Mouse (Mus musculus): ENCODE data around the gene Hsd3b7.

Gene Hsd3b7

GRCm38 (mm10) chr7:127776426-127776825 lies 24.0 kb upstream of the Hsd3b7 start, which contains the start of gene Setd1a:
Gene Setd1a (plus strand): TSS chr7:127776670.
- DNase-seq (ENCODE audit: low read depth) = no peak

GRCm38 (mm10) chr7:127776878-127777473 lies 23.4 kb upstream of the Hsd3b7 start:
- peak; percentile 98 for DNase-seq (ENCODE audit: low read depth)

GRCm38 (mm10) chr7:127777474-127778266 lies 22.7 kb upstream of the Hsd3b7 start:
- DNase-seq (ENCODE audit: low read depth) = no peak

GRCm38 (mm10) chr7:127778350-127778749 lies 22.1 kb upstream of the Hsd3b7 start:
- DNase-seq (ENCODE audit: low read depth) = no peak

- no peak for DNase-seq (ENCODE audit: low read depth)
These were observed 15.1 kb upstream of the Hsd3b7 start, which contains the start of gene Gm49388 for GRCm38 (mm10) chr7:127785308-127785707. Gene Gm49388 (plus strand): TSS chr7:127785608.

GRCm38 (mm10) chr7:127797076-127797845 lies 3.1 kb upstream of the Hsd3b7 start:
- DNase-seq (ENCODE audit: low read depth) = no peak

- no peak for DNase-seq (ENCODE audit: low read depth)
These were observed 1.8 kb upstream of the Hsd3b7 start for GRCm38 (mm10) chr7:127798591-127798990.

GRCm38 (mm10) chr7:127799211-127799610 lies 1.2 kb upstream of the Hsd3b7 start:
- no peak for DNase-seq (ENCODE audit: low read depth)

- no peak for DNase-seq (ENCODE audit: low read depth)
These were observed 666 bp upstream of the Hsd3b7 start for GRCm38 (mm10) chr7:127799738-127800137.

- DNase-seq (ENCODE audit: low read depth) = no peak
These were observed 712 bp downstream of the Hsd3b7 start for GRCm38 (mm10) chr7:127801010-127801621.

- no peak for DNase-seq (ENCODE audit: low read depth)
These were observed 1.9 kb downstream of the Hsd3b7 start for GRCm38 (mm10) chr7:127802313-127802712.

GRCm38 (mm10) chr7:127808821-127809220 lies 8.4 kb downstream of the Hsd3b7 start:
- DNase-seq (ENCODE audit: low read depth) = no peak

GRCm38 (mm10) chr7:127809846-127810245 lies 9.4 kb downstream of the Hsd3b7 start:
- no peak for DNase-seq (ENCODE audit: low read depth)

- DNase-seq (ENCODE audit: low read depth) = no peak
These were observed 10.2 kb downstream of the Hsd3b7 start for GRCm38 (mm10) chr7:127810650-127811049.

- no peak for DNase-seq (ENCODE audit: low read depth)
These were observed 10.8 kb downstream of the Hsd3b7 start for GRCm38 (mm10) chr7:127811240-127811639.

- no peak for DNase-seq (ENCODE audit: low read depth)
These were observed 11.9 kb downstream of the Hsd3b7 start for GRCm38 (mm10) chr7:127812292-127812691.

- no peak for DNase-seq (ENCODE audit: low read depth)
These were observed 13.4 kb downstream of the Hsd3b7 start for GRCm38 (mm10) chr7:127813821-127814220.

GRCm38 (mm10) chr7:127814241-127814921 lies 14.0 kb downstream of the Hsd3b7 start:
- no peak for DNase-seq (ENCODE audit: low read depth)

- no peak for DNase-seq (ENCODE audit: low read depth)
These were observed 14.8 kb downstream of the Hsd3b7 start for GRCm38 (mm10) chr7:127815116-127815665.

GRCm38 (mm10) chr7:127815954-127816821 lies 15.8 kb downstream of the Hsd3b7 start:
- DNase-seq (ENCODE audit: low read depth) = no peak

All from naive thymus-derived CD4-positive, alpha-beta T cell, adult 2 months (primary cell).